Mouse (Mus musculus): ENCODE results near the gene Casq2.

The Casq2 gene

GRCm38 (mm10) chr3:102193488-102194290 is 107.5 kb downstream of the Casq2 start:
- DNase-seq (ENCODE audit: low spot score in 2 of 2): no peak

GRCm38 (mm10) chr3:102194291-102195051 is 108.3 kb downstream of the Casq2 start:
- DNase-seq (ENCODE audit: low spot score in 2 of 2): no peak

- no peak for DNase-seq (ENCODE audit: low spot score in 2 of 2)
These were observed 109.5 kb downstream of the Casq2 start for GRCm38 (mm10) chr3:102195762-102196161.
